Mouse (Mus musculus): ENCODE data around the gene Trim3.

GRCm38 (mm10) chr7:105574537-105574936 is 58.8 kb downstream of the Trim3 start:
- TF ChIP-seq CTCF (IDR thresholded peaks at IDR 0.05; ENCODE audit: low read depth) (no peak), EP300 (IDR thresholded peaks at IDR 0.05; ENCODE audit: low read depth) (no peak)

Measured in heart, postnatal 0 days (tissue).